Mouse (Mus musculus): ENCODE measurements around the gene Kdm8. TPM values are rescaled to one million over a fixed set of nuclear protein-coding genes. Genes with fewer than 3 reads are reported as not detected.

Gene Kdm8
- 13.3 and 14.1 TPM in 2 replicates for polyA plus RNA-seq (2015; fragmentation: Nextera tagmentation; extraction: Ambion mirVana)

DNA sequence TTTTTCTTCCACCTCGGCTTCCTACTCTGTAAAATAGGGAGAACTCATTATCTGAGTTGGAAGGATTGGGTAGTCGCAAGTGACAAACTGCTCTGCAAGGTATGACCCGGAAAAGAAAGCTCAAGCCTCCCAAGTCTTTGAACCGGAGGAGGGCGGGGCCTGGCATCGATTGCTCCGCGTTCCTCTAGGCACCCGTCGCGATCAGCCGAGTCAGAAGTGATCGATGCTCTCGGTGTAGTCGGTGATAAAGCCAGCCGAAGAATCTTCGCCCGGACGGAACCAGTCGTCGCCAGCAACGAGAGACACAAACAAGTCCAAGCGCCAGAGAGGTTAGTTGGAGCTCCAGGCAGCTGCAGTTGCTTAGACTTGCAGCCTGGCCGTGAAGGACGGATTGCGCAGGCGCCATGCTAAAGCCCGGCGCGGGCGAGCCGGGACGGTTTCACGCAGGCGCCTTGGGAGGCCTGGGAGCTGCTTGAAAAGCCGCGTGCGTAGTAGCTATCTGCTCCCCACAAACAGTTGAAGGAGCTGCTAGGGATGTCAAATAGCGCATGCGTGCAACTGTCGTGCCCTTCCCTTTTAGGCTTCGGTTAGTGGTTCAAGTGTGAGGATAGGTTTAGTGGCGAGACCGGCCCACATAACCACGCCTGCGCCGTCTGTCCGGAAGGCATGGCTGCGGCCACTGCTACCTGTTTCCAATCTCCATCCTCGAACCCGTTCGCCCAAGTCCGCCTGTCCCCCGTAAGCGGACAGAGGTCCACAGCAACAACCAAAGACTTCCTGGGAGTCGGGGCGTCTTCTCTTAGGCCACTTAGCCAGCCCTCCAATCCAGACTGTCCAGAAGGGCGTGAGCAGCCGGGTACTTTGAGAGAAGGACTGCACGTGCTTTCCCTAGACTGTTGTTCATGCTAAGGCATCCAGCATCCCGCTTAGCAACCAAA, at the start of gene Kdm8:
TSS of gene Kdm8 (plus strand) at position 213 of the 938 bp plus-strand sequence.
- peak within 1 kb of the TSS; percentile 93 for H3K9ac ChIP-seq (replicated peaks; ENCODE audit: low read length)
- no peaks in the 10 kb centered on the region for H3K9me3 ChIP-seq (ENCODE audit: low read length)
- H3K27me3 ChIP-seq (ENCODE audit: insufficient read depth, low read length), result no peaks in the 10 kb centered on the region
- H3K27ac ChIP-seq (ENCODE audit: low read length), result peak within 1 kb of the TSS; percentile 99
- H3K36me3 ChIP-seq (ENCODE audit: insufficient read depth, low read length), result no peaks in the 10 kb centered on the region
- peak; percentile 97 for ATAC-seq (ENCODE audit: low FRiP score, low TSS enrichment)
- 2% methylated on average over 61 of the region's 61 CpGs for WGBS
- H3K4me2 ChIP-seq (replicated peaks; ENCODE audit: low read depth, low read length), result peak within 1 kb of the TSS; percentile 89
- H3K4me3 ChIP-seq (ENCODE audit: low read length), result peak within 1 kb of the TSS; percentile 76
- H3K4me1 ChIP-seq (ENCODE audit: insufficient read depth, low read length), result peaks cover 17% of the 10 kb centered on the region

GRCm38 (mm10) chr7:125398116-125398515, 46.4 kb upstream of the Kdm8 start:
- H3K4me2 ChIP-seq (replicated peaks; ENCODE audit: low read depth, low read length), result no peak overlapping the region
- WGBS, result 86% methylated on average over 8 of the region's 8 CpGs
- no peaks in the 10 kb centered on the region for H3K36me3 ChIP-seq (ENCODE audit: insufficient read depth, low read length)

DNA sequence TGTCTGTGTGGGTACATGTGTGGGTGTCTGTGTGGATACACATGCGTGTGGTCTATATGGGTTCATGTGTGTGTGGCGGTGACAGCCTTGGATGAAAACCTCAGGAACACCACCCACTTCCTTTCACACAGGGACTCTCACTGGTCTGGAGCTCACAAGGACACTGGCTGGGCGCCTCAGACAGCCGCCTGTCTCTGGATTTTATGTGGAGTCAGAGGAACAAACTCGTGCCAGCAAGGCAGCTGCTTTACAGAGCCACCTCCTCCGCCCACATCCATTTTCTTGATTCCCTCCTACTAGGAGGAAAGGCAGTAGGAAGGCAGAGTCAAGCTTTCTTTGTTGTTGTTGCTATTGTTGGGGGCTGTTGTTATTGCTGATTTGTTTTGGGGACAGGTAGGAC, 45.8 kb upstream of the Kdm8 start:
- ATAC-seq (ENCODE audit: low FRiP score, low TSS enrichment), result no peak
- no peaks in the 10 kb centered on the region for H3K27me3 ChIP-seq (ENCODE audit: insufficient read depth, low read length)
- no peaks in the 10 kb centered on the region for H3K9me3 ChIP-seq (ENCODE audit: low read length)
- 58% methylated on average over 6 of the region's 6 CpGs for WGBS
- no peak overlapping the region for H3K27ac ChIP-seq (ENCODE audit: low read length)
- H3K4me1 ChIP-seq (ENCODE audit: insufficient read depth, low read length), result no peaks in the 10 kb centered on the region
- H3K9ac ChIP-seq (replicated peaks; ENCODE audit: low read length), result no peak overlapping the region
- H3K4me3 ChIP-seq (ENCODE audit: low read length), result no peak overlapping the region
- H3K4me2 ChIP-seq (replicated peaks; ENCODE audit: low read depth, low read length), result no peak overlapping the region
- H3K36me3 ChIP-seq (ENCODE audit: insufficient read depth, low read length), result no peaks in the 10 kb centered on the region

More at GRCm38 (mm10) chr7:125398116-125398515, 46.4 kb upstream of the Kdm8 start:
- H3K9me3 ChIP-seq (ENCODE audit: low read length), result no peaks in the 10 kb centered on the region
- no peaks in the 10 kb centered on the region for H3K27me3 ChIP-seq (ENCODE audit: insufficient read depth, low read length)
- no peaks in the 10 kb centered on the region for H3K4me1 ChIP-seq (ENCODE audit: insufficient read depth, low read length)
- no peak for ATAC-seq (ENCODE audit: low FRiP score, low TSS enrichment)
- H3K9ac ChIP-seq (replicated peaks; ENCODE audit: low read length), result no peak overlapping the region
- no peak overlapping the region for H3K4me3 ChIP-seq (ENCODE audit: low read length)
- no peak overlapping the region for H3K27ac ChIP-seq (ENCODE audit: low read length)

DNA sequence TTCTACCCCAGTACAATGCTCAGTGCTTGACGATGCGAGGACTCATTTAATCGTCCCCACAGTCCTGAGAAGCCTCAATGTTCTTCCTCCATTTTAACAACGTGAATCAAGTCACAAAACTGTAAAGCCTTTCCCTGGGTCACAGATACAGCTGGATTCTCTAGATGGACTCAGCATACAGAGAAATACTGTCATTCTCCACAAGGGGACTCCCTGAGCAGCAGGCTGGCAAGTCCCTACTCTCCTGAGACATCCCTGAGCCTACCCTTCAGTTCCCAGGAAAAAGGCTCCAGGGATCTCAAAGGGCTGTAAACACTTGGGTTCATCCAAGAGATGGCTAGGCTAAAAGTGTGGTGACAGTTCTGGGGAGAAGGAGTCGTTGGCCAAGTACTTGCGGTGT, 37.3 kb upstream of the Kdm8 start:
- Histone ChIP-seq H3K27me3 (ENCODE audit: insufficient read depth, low read length) (no peaks in the 10 kb centered on the region), H3K9ac (replicated peaks; ENCODE audit: low read length) (no peak overlapping the region), H3K9me3 (ENCODE audit: low read length) (no peaks in the 10 kb centered on the region), H3K4me2 (replicated peaks; ENCODE audit: low read depth, low read length) (no peak overlapping the region), H3K27ac (ENCODE audit: low read length) (no peak overlapping the region), H3K4me3 (ENCODE audit: low read length) (no peak overlapping the region), H3K36me3 (ENCODE audit: insufficient read depth, low read length) (no peaks in the 10 kb centered on the region), H3K4me1 (ENCODE audit: insufficient read depth, low read length) (no peaks in the 10 kb centered on the region)
- WGBS, result 78% methylated on average over 6 of the region's 6 CpGs
- ATAC-seq (ENCODE audit: low FRiP score, low TSS enrichment), result no peak

GRCm38 (mm10) chr7:125415087-125415486, 29.4 kb upstream of the Kdm8 start:
- no peaks in the 10 kb centered on the region for H3K4me1 ChIP-seq (ENCODE audit: insufficient read depth, low read length)
- no peak for ATAC-seq (ENCODE audit: low FRiP score, low TSS enrichment)
- H3K36me3 ChIP-seq (ENCODE audit: insufficient read depth, low read length), result no peaks in the 10 kb centered on the region
- no peak overlapping the region for H3K4me3 ChIP-seq (ENCODE audit: low read length)
- 87% methylated on average over 1 of the region's 1 CpGs for WGBS
- no peaks in the 10 kb centered on the region for H3K9me3 ChIP-seq (ENCODE audit: low read length)
- H3K4me2 ChIP-seq (replicated peaks; ENCODE audit: low read depth, low read length), result no peak overlapping the region
- no peak overlapping the region for H3K27ac ChIP-seq (ENCODE audit: low read length)
- H3K9ac ChIP-seq (replicated peaks; ENCODE audit: low read length), result no peak overlapping the region
- H3K27me3 ChIP-seq (ENCODE audit: insufficient read depth, low read length), result no peaks in the 10 kb centered on the region

- no peaks in the 10 kb centered on the region for H3K27me3 ChIP-seq (ENCODE audit: insufficient read depth, low read length)
- H3K36me3 ChIP-seq (ENCODE audit: insufficient read depth, low read length), result no peaks in the 10 kb centered on the region
- no peak overlapping the region for H3K9ac ChIP-seq (replicated peaks; ENCODE audit: low read length)
- no peak overlapping the region for H3K4me2 ChIP-seq (replicated peaks; ENCODE audit: low read depth, low read length)
- H3K4me3 ChIP-seq (ENCODE audit: low read length), result no peak overlapping the region
- no peak for ATAC-seq (ENCODE audit: low FRiP score, low TSS enrichment)
- WGBS, result 81% methylated on average over 4 of the region's 4 CpGs
- H3K27ac ChIP-seq (ENCODE audit: low read length), result no peak overlapping the region
- no peaks in the 10 kb centered on the region for H3K4me1 ChIP-seq (ENCODE audit: insufficient read depth, low read length)
- no peaks in the 10 kb centered on the region for H3K9me3 ChIP-seq (ENCODE audit: low read length)
Observed at GRCm38 (mm10) chr7:125415776-125416175, 28.7 kb upstream of the Kdm8 start.

- Histone ChIP-seq H3K9ac (replicated peaks; ENCODE audit: low read length) (no peak overlapping the region), H3K4me2 (replicated peaks; ENCODE audit: low read depth, low read length) (no peak overlapping the region), H3K27me3 (ENCODE audit: insufficient read depth, low read length) (no peaks in the 10 kb centered on the region), H3K27ac (ENCODE audit: low read length) (no peak overlapping the region), H3K36me3 (ENCODE audit: insufficient read depth, low read length) (no peaks in the 10 kb centered on the region), H3K9me3 (ENCODE audit: low read length) (no peaks in the 10 kb centered on the region), H3K4me3 (ENCODE audit: low read length) (no peak overlapping the region), H3K4me1 (ENCODE audit: insufficient read depth, low read length) (no peaks in the 10 kb centered on the region)
- WGBS, result 74% methylated on average over 5 of the region's 5 CpGs
- no peak for ATAC-seq (ENCODE audit: low FRiP score, low TSS enrichment)
Observed at GRCm38 (mm10) chr7:125416762-125417161, 27.7 kb upstream of the Kdm8 start.

DNA sequence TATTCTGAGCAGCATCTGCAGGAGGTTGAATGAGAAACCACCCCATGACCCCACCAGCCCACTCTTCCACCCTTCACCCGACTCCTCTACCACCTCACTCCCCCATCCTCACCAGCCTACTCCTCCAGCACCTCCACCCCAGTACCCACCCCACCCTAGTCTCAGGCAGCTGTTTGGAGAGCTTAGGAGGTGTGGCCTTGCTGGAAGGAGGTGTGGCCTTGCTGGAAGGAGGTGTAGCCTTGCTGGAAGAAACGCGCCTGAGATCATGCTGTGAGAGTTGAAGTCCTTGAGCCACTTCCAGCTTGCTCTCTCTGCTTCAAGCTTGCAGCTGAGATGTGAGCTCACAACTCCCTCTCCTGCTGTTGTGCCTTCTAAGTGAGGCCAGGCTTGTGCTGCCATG, 26.1 kb upstream of the Kdm8 start:
- H3K4me2 ChIP-seq (replicated peaks; ENCODE audit: low read depth, low read length), result no peak overlapping the region
- no peak overlapping the region for H3K4me3 ChIP-seq (ENCODE audit: low read length)
- H3K36me3 ChIP-seq (ENCODE audit: insufficient read depth, low read length), result no peaks in the 10 kb centered on the region
- no peak overlapping the region for H3K27ac ChIP-seq (ENCODE audit: low read length)
- no peaks in the 10 kb centered on the region for H3K27me3 ChIP-seq (ENCODE audit: insufficient read depth, low read length)
- 8% methylated on average over 3 of the region's 3 CpGs for WGBS
- no peak overlapping the region for H3K9ac ChIP-seq (replicated peaks; ENCODE audit: low read length)
- ATAC-seq (ENCODE audit: low FRiP score, low TSS enrichment), result no peak
- no peaks in the 10 kb centered on the region for H3K9me3 ChIP-seq (ENCODE audit: low read length)
- no peaks in the 10 kb centered on the region for H3K4me1 ChIP-seq (ENCODE audit: insufficient read depth, low read length)

GRCm38 (mm10) chr7:125420190-125420589, 24.3 kb upstream of the Kdm8 start:
- Histone ChIP-seq H3K4me1 (ENCODE audit: insufficient read depth, low read length) (no peaks in the 10 kb centered on the region), H3K4me3 (ENCODE audit: low read length) (no peak overlapping the region), H3K9ac (replicated peaks; ENCODE audit: low read length) (no peak overlapping the region), H3K9me3 (ENCODE audit: low read length) (no peaks in the 10 kb centered on the region), H3K27ac (ENCODE audit: low read length) (no peak overlapping the region), H3K4me2 (replicated peaks; ENCODE audit: low read depth, low read length) (no peak overlapping the region), H3K36me3 (ENCODE audit: insufficient read depth, low read length) (no peaks in the 10 kb centered on the region), H3K27me3 (ENCODE audit: insufficient read depth, low read length) (no peaks in the 10 kb centered on the region)
- 69% methylated on average over 2 of the region's 2 CpGs for WGBS
- no peak for ATAC-seq (ENCODE audit: low FRiP score, low TSS enrichment)

DNA sequence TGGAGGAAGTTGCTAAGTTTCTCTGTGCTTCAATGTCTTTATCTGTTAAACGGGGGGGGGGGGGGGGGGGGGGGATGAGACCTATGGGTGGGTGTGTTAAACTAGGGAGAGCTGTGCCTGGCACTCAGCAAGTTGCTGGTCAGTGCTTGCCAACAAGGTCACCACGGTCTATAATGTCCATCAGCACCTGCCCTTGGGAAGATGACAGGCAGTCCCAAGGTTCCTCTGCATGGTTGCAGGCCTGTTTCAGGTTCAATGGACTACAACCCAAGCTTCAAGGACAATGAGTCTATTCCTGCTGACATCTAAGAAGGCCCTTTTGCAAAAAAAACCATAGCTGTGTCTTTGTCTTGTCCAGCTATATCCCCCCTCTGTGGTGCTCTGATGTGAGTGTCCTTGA, 22.6 kb upstream of the Kdm8 start:
- Histone ChIP-seq H3K27ac (ENCODE audit: low read length) (no peak overlapping the region), H3K36me3 (ENCODE audit: insufficient read depth, low read length) (no peaks in the 10 kb centered on the region), H3K4me2 (replicated peaks; ENCODE audit: low read depth, low read length) (no peak overlapping the region), H3K4me3 (ENCODE audit: low read length) (no peak overlapping the region), H3K9ac (replicated peaks; ENCODE audit: low read length) (no peak overlapping the region), H3K4me1 (ENCODE audit: insufficient read depth, low read length) (no peaks in the 10 kb centered on the region), H3K27me3 (ENCODE audit: insufficient read depth, low read length) (no peaks in the 10 kb centered on the region), H3K9me3 (ENCODE audit: low read length) (no peaks in the 10 kb centered on the region)
- ATAC-seq (ENCODE audit: low FRiP score, low TSS enrichment), result no peak
- 40% methylated on average over 2 of the region's 2 CpGs for WGBS
